Mouse (Mus musculus): ENCODE measurements at regions not wholly inside any gene's neighbourhood (a gene's known extent, or its start where the extent isn't known, plus 50 kb on each side); places are given as distances from the start of the nearest gene placed in this dataset.

- Histone ChIP-seq H3K27ac (replicated peaks; ENCODE audit: insufficient read depth, low read depth, low read length) (no peak overlapping the region), H3K36me3 (ENCODE audit: control insufficient read depth, insufficient read depth, low read length) (no peaks in the 10 kb centered on the region), H3K79me2 (ENCODE audit: control insufficient read depth, insufficient read depth, low read length) (no peaks in the 10 kb centered on the region), H3K4me3 (ENCODE audit: insufficient read depth, low read depth, low read length) (no peak overlapping the region), H3K9ac (ENCODE audit: low read depth, low read length) (no peak overlapping the region), H3K27me3 (ENCODE audit: control insufficient read depth, insufficient read depth, low read length) (no peaks in the 10 kb centered on the region), H3K4me1 (ENCODE audit: control insufficient read depth, insufficient read depth, low read length) (no peaks in the 10 kb centered on the region)
- no peak for DNase-seq (ENCODE audit: extremely low read depth, low read depth, low spot score)
- TF ChIP-seq CTCF (IDR thresholded peaks at IDR 0.05; ENCODE audit: low read depth, low read length) (no peak), POLR2A (IDR thresholded peaks at IDR 0.05; ENCODE audit: extremely low read depth, insufficient read depth, low read length) (no peak)
- 88% methylated on average over 2 of the region's 2 CpGs for WGBS
These were observed 553.6 kb upstream of the Cdh11 start for GRCm38 (mm10) chr8:103339042-103339441.

GRCm38 (mm10) chr8:103339951-103340350 lies 554.5 kb upstream of the Cdh11 start:
- no peak for DNase-seq (ENCODE audit: extremely low read depth, low read depth, low spot score)
- no peaks in the 10 kb centered on the region for H3K36me3 ChIP-seq (ENCODE audit: control insufficient read depth, insufficient read depth, low read length)
- H3K27ac ChIP-seq (replicated peaks; ENCODE audit: insufficient read depth, low read depth, low read length) = no peak overlapping the region
- no peaks in the 10 kb centered on the region for H3K4me1 ChIP-seq (ENCODE audit: control insufficient read depth, insufficient read depth, low read length)
- TF ChIP-seq POLR2A (IDR thresholded peaks at IDR 0.05; ENCODE audit: extremely low read depth, insufficient read depth, low read length) (no peak), CTCF (IDR thresholded peaks at IDR 0.05; ENCODE audit: low read depth, low read length) (no peak)
- WGBS = 90% methylated on average over 5 of the region's 5 CpGs
- H3K27me3 ChIP-seq (ENCODE audit: control insufficient read depth, insufficient read depth, low read length) = no peaks in the 10 kb centered on the region
- H3K4me3 ChIP-seq (ENCODE audit: insufficient read depth, low read depth, low read length) = no peak overlapping the region
- no peaks in the 10 kb centered on the region for H3K79me2 ChIP-seq (ENCODE audit: control insufficient read depth, insufficient read depth, low read length)
- H3K9ac ChIP-seq (ENCODE audit: low read depth, low read length) = no peak overlapping the region

- Histone ChIP-seq H3K4me1 (ENCODE audit: control insufficient read depth, insufficient read depth, low read length) (no peaks in the 10 kb centered on the region), H3K9ac (ENCODE audit: low read depth, low read length) (no peak overlapping the region), H3K27me3 (ENCODE audit: control insufficient read depth, insufficient read depth, low read length) (no peaks in the 10 kb centered on the region), H3K36me3 (ENCODE audit: control insufficient read depth, insufficient read depth, low read length) (no peaks in the 10 kb centered on the region), H3K27ac (replicated peaks; ENCODE audit: insufficient read depth, low read depth, low read length) (no peak overlapping the region), H3K79me2 (ENCODE audit: control insufficient read depth, insufficient read depth, low read length) (no peaks in the 10 kb centered on the region), H3K4me3 (ENCODE audit: insufficient read depth, low read depth, low read length) (no peak overlapping the region)
- no peak for DNase-seq (ENCODE audit: extremely low read depth, low read depth, low spot score)
- WGBS = 85% methylated on average over 3 of the region's 3 CpGs
- TF ChIP-seq CTCF (IDR thresholded peaks at IDR 0.05; ENCODE audit: low read depth, low read length) (no peak), POLR2A (IDR thresholded peaks at IDR 0.05; ENCODE audit: extremely low read depth, insufficient read depth, low read length) (no peak)
These were observed 558.4 kb upstream of the Cdh11 start for GRCm38 (mm10) chr8:103343891-103344290.

DNA sequence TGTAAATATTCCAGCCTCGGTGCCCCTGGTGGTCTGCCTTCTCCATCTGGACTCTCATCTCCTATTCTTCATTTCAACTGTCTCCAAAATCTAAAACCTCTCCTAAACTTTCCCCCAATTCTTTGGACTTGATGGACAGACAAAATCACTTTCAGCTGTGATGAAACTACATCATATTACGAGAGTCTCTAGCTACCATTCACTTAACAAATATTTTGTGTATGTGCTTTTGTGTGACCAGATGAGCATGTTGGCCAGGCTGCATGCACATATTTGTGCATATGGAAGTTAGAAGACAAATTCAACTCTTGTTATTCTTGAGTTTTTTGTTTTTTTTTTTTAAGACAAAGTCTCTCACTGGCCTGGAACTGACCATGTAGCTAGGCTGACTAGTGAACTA lies 559.4 kb upstream of the Cdh11 start:
- WGBS = 75% methylated on average over 2 of the region's 2 CpGs

DNA sequence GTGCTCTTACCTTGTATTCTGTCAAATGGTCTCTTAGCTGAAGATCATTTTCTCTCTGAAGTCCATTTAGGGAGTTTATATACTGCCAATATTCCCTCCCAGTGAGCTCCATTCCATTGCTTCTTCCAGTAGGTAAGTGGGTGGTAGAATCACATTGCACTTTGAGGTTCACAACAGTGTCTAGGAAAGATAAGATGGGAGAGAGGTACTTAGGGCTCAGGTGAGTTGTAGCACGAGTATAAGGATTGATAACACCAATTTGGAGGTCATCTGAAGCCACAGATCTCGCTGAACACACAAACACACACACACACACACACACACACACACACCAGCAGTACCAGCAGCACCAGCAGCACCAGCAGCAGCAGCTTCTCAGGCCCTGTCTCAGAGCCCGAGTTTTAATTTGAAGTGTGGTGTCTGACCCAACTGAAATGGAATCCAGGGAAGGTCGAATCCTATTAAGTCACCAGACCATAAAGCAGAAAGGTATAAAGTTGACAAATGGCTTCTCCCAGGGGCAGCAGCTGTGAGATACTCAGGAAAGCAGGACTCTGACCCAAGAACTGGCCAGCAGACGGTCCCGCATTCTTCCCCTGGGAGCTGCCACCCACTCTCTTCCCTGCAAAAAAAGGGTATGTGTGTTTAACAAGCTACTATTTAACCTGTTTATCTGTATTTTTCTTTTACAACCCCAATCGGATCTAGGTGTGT lies 561.9 kb upstream of the Cdh11 start:
- no peak overlapping the region for H3K27ac ChIP-seq (replicated peaks; ENCODE audit: insufficient read depth, low read depth, low read length)

More for the DNA sequence above, 559.4 kb upstream of the Cdh11 start:
- Histone ChIP-seq H3K27me3 (ENCODE audit: control insufficient read depth, insufficient read depth, low read length) (no peaks in the 10 kb centered on the region), H3K27ac (replicated peaks; ENCODE audit: insufficient read depth, low read depth, low read length) (no peak overlapping the region), H3K4me1 (ENCODE audit: control insufficient read depth, insufficient read depth, low read length) (no peaks in the 10 kb centered on the region), H3K36me3 (ENCODE audit: control insufficient read depth, insufficient read depth, low read length) (no peaks in the 10 kb centered on the region), H3K4me3 (ENCODE audit: insufficient read depth, low read depth, low read length) (no peak overlapping the region), H3K9ac (ENCODE audit: low read depth, low read length) (no peak overlapping the region), H3K79me2 (ENCODE audit: control insufficient read depth, insufficient read depth, low read length) (no peaks in the 10 kb centered on the region)
- no peak for DNase-seq (ENCODE audit: extremely low read depth, low read depth, low spot score)
- TF ChIP-seq CTCF (IDR thresholded peaks at IDR 0.05; ENCODE audit: low read depth, low read length) (no peak), POLR2A (IDR thresholded peaks at IDR 0.05; ENCODE audit: extremely low read depth, insufficient read depth, low read length) (no peak)

GRCm38 (mm10) chr8:103361713-103362112 lies 576.3 kb upstream of the Cdh11 start:
- no peaks in the 10 kb centered on the region for H3K79me2 ChIP-seq (ENCODE audit: control insufficient read depth, insufficient read depth, low read length)
- no peak overlapping the region for H3K4me3 ChIP-seq (ENCODE audit: insufficient read depth, low read depth, low read length)
- no peak overlapping the region for H3K9ac ChIP-seq (ENCODE audit: low read depth, low read length)
- no peak for DNase-seq (ENCODE audit: extremely low read depth, low read depth, low spot score)
- TF ChIP-seq POLR2A (IDR thresholded peaks at IDR 0.05; ENCODE audit: extremely low read depth, insufficient read depth, low read length) (no peak), CTCF (IDR thresholded peaks at IDR 0.05; ENCODE audit: low read depth, low read length) (no peak)
- no peak overlapping the region for H3K27ac ChIP-seq (replicated peaks; ENCODE audit: insufficient read depth, low read depth, low read length)
- no peaks in the 10 kb centered on the region for H3K36me3 ChIP-seq (ENCODE audit: control insufficient read depth, insufficient read depth, low read length)
- WGBS = 74% methylated on average over 3 of the region's 3 CpGs
- no peaks in the 10 kb centered on the region for H3K4me1 ChIP-seq (ENCODE audit: control insufficient read depth, insufficient read depth, low read length)
- no peaks in the 10 kb centered on the region for H3K27me3 ChIP-seq (ENCODE audit: control insufficient read depth, insufficient read depth, low read length)

More for the DNA sequence above, 561.9 kb upstream of the Cdh11 start:
- Histone ChIP-seq H3K79me2 (ENCODE audit: control insufficient read depth, insufficient read depth, low read length) (no peaks in the 10 kb centered on the region), H3K9ac (ENCODE audit: low read depth, low read length) (no peak overlapping the region), H3K4me1 (ENCODE audit: control insufficient read depth, insufficient read depth, low read length) (no peaks in the 10 kb centered on the region), H3K4me3 (ENCODE audit: insufficient read depth, low read depth, low read length) (no peak overlapping the region), H3K27me3 (ENCODE audit: control insufficient read depth, insufficient read depth, low read length) (no peaks in the 10 kb centered on the region), H3K36me3 (ENCODE audit: control insufficient read depth, insufficient read depth, low read length) (no peaks in the 10 kb centered on the region)
- TF ChIP-seq CTCF (IDR thresholded peaks at IDR 0.05; ENCODE audit: low read depth, low read length) = no peak
- no peak for TF ChIP-seq POLR2A (IDR thresholded peaks at IDR 0.05; ENCODE audit: extremely low read depth, insufficient read depth, low read length)
- WGBS = 44% methylated on average over 7 of the region's 7 CpGs
- DNase-seq (ENCODE audit: extremely low read depth, low read depth, low spot score) = no peak
